Mouse (Mus musculus): ENCODE measurements around the gene Heatr9. TPM values are rescaled to one million over a fixed set of nuclear protein-coding genes. Genes with fewer than 3 reads are reported as not detected.

The Heatr9 gene
- total RNA-seq, 2 experiments from 2014 or later: not detected

- intact Hi-C loops (cut with DNase I): no loop called here
- DNase-seq (ENCODE audit: low spot score in 2 of 2): peak; percentile 53 to 70
Observed at GRCm38 (mm10) chr11:83534609-83535423, 12.8 kb upstream of the Heatr9 start.

DNA sequence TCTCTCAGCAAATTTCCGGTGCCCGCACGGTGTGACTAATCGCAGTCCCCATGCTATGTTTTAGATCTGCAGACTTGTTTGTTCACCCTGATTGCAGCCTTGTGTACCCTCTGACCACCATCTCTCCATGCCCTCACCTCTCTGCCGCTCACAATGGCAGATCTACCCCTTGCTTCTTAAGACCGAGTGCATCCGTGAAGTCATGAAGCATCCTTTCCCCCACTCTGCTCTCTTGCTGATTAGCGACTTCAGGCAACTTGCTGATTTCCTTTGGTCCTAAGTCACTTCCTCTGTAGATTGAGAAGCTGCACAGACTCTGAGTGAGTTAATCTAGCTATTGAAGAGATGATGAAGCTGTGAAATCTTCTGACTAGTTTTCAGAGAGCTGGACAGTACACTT is 12.2 kb upstream of the Heatr9 start:
- no peak for DNase-seq (ENCODE audit: low spot score in 2 of 2)
- intact Hi-C loops (cut with DNase I): no loop called here

DNA sequence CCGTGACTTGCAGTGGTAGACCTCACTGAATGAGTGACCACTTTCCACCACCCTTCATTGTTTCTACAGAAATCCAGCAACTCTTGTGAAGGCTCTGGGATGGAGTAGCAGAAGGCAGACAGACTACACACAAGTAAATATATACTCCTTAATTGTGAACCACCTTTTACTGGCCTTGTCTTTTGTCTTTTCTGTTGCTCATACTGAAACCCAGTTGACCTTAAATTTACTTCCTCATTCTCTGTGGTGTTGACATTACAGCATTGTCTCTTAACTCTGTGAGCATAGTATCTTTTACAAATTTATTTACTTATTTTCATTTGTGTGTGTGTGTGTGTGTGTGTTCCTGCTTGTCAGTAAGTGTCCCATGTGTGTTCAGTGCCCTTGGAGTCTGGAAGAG is 11.2 kb upstream of the Heatr9 start:
- no peak for DNase-seq (ENCODE audit: low spot score in 2 of 2)
- intact Hi-C loops (cut with DNase I): no loop called here

DNA sequence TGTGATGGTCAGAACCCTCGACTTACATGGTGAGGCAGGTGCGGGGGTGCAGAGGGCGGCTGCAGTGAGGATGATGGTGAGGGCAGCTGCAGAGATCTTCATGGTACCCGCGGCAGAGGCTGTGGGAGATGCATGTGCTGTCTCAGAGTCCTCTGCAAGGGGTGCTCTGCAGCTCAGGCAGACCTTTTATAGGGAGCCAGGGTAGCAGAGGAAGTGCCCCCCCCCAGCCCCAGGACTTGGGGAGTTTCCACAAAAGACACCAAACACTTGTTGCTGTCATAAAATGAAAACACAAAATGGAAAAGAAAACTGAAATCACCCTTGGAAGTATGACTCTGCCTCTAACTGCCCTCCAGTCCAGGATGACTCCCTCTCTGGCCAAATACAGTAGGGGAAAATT is 8.4 kb upstream of the Heatr9 start, which contains the start of gene Ccl5:
Ccl5 (minus strand) TSS at position 159 of the 400 bp plus-strand sequence.
- intact Hi-C loops (cut with DNase I): no loop called here
- DNase-seq (ENCODE audit: low spot score in 2 of 2): no peak

- intact Hi-C loops (cut with DNase I): no loop called here
- DNase-seq (ENCODE audit: low spot score in 2 of 2): peak; percentile 10 to 18
Observed at GRCm38 (mm10) chr11:83529024-83529423, 7.0 kb upstream of the Heatr9 start.

DNA sequence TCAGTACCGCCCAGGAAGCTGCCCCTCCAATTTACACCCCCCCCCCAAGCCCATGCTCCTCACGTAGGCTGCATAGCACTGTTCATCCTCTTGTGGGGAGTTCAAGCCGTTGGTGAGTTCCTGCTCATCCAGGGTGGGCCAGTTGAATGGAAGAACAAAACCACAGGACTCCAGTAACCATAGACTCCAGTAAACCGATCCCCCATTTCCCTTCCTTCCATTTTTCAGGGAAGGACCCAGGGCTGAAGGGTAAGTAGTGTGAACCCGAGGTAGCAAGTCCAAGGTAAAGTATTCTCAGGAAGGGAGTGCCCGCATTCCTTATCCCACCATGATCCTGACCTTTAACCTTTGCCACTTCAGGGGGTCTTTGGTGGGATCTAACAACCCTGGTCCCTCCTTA is 3.6 kb downstream of the Heatr9 start:
- DNase-seq (ENCODE audit: low spot score in 2 of 2): no peak
- intact Hi-C loops (cut with DNase I): no loop called here

DNA sequence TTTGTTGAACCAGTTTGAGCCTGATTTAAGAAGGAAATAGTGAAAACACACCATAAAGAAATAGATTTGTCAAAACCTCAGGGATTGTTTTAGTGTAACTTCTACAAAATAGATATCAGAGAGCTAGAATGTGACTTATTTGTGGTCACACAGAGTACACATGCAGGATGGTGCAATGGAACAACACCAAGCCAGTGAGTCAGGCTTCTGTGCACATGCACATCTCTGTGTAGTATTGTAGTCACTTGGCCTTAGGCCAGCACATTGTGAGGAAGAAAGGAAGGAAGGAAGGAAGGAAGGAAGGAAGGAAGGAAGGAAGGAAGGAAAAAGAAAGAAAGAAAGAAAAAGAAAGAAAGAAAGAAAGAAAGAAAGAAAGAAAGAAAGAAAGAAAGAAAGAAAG is 4.8 kb downstream of the Heatr9 start:
- no peak for DNase-seq (ENCODE audit: low spot score in 2 of 2)
- intact Hi-C loops (cut with DNase I): no loop called here

DNA sequence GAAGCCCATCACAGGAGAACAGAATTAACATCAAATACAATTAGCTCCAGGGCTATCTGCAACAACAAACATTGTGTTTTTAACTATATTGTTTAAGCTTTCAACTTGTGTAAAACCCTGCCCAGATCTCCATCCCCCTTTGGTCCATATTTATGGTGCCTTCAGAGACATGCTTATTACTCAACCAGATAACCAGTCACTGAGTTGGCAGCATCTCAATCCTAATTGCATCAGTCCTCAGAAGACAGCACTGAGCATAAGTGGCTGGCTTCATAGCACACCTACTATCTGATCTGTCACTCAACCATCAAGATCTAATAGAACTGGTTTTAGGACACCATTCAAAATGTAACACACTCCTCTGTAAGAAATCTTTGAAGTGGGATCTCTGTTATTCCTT is 12.5 kb downstream of the Heatr9 start:
- DNase-seq (ENCODE audit: low spot score in 2 of 2): no peak

DNA sequence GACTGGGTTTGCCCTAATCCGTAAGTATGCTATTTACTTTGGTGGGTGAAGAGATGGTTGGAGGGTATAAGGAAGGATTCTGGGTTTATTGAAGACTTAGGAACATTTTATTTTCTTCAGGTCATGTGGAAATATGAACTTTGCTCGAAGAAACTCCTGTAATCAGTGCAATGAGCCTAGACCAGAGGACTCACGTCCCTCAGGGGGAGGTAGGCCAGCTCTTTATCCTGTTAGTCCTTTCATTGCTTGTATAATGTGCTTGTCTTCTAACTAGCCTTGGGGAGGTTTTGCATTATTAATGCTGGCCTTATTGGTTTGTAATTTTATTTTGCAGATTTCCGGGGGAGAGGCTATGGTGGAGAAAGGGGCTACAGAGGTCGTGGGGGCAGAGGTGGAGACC is 17.7 kb downstream of the Heatr9 start:
- no peak for DNase-seq (ENCODE audit: low spot score in 2 of 2)
- intact Hi-C loops (cut with DNase I): no loop called here

More for the DNA sequence above, 12.5 kb downstream of the Heatr9 start:
- intact Hi-C loops (cut with DNase I): no loop called here

DNA sequence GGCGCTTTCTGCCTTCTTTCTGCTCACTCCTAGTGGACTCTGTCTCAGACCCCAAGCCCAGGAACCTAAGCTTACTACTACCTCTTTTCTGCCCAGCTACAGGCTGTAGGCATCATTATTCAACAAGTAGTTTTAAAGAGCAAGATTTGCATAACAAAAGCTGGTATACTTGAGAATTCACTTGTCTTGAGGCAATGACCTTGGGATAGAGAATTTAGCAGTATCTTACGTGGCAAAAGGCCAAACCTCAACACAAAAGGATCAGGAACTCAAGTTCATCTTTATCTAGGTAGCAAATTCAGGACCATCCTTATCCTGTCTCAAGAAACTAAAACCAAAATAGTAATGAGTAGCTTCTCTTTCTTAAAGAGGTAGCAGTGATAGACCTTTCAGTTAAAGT is 26.4 kb downstream of the Heatr9 start:
- DNase-seq (ENCODE audit: low spot score in 2 of 2): no peak
- intact Hi-C loops (cut with DNase I): no loop called here

GRCm38 (mm10) chr11:83491488-83491887 is 30.5 kb downstream of the Heatr9 start:
- no peak for DNase-seq (ENCODE audit: low spot score in 2 of 2)
- intact Hi-C loops (cut with DNase I): no loop called here

DNA sequence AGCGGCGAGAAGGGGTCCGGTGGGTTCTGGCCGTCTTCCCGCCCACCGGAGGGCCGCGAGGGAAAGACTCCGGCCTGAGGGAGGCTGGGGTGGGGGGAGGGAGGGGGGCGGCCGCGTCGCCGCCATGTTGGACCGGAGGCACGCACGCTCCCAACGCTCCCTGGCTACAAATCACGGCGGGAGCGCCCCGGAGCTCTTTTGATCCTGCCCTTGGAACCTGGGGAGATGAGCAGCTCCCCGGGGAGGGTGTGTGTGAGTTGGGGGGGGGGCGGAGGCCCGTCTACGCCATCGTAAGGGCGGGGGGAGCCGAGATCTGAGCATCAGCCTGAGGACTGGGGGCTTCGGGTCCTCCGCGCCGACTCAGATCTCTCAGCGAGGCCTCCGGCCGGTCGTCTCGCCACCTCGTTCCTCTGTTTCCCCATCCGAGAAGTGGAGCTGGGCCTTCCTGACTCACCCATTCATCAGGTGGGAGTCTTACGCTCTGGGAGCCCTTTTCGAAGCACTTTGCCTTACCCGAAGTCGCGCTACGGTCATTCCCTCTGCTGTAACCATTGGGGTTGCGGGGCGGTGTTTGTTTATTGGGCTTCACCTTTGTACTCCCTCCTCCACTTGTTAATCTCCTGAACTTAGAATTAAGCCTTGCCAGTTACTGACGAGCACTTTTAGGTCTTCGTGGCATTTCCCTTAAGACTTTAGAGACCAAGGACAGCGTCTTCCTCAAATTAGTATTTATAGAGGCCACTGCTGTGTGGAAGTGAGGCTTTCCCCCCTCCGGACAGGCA is 48.5 kb downstream of the Heatr9 start:
- no peak for DNase-seq (ENCODE audit: low spot score in 2 of 2)
- intact Hi-C loops (cut with DNase I): loop anchor here (1.0 kb wide), 1 partner anchor 33 kb away; no protein-coding TSS in a partner anchor

DNA sequence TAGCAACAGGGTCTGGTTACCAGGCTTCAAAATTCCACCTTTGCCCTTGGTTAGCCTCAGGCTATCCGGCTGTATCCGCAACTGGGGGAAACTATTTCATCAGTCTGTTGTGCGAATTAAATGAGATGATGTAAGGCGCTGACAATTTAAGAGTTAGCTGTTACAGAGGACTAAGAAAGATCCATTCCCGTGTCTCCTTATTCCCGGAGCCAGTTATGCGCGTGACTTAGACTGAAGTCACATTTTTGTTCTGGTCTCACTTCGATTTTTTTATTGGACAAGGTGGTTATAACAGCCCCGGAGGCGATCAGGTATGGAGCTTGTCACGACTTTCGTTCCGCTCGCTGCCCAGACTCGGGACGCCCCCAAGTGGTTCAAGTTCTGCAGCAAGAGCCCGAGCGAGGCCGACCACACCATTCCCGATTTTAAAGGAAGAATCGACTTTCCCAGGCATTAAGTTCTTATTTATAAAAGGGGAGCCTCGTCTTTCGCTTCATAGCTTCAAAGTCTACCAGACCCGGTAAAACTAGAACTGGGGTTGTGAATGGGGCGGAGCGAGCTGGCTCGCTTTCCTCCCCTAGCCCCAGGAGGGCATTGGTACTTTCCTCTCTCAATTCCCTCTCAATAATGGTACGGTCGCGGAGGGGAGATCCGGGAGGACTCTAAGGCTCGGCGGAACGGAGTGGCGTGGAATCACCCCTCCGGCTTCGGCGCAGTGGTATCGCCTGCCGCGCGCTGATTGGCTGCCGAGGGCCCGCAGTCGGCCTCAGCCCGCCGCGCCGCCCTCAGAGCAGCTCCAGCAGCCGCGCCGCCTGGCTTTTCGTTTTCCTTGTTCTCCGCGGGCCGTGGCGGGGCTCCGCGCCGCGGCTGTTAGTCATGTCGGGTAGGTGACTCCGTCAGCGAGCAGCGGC is 49.4 kb downstream of the Heatr9 start, which contains the start of gene Taf15:
Taf15 (plus strand) TSS at position 763 of the 911 bp plus-strand sequence.
- intact Hi-C loops (cut with DNase I): loop anchor here (1.0 kb wide), 1 partner anchor 32 kb away; no protein-coding TSS in a partner anchor
- peak; percentile 99 to 100 for DNase-seq (ENCODE audit: low spot score in 2 of 2)

DNA sequence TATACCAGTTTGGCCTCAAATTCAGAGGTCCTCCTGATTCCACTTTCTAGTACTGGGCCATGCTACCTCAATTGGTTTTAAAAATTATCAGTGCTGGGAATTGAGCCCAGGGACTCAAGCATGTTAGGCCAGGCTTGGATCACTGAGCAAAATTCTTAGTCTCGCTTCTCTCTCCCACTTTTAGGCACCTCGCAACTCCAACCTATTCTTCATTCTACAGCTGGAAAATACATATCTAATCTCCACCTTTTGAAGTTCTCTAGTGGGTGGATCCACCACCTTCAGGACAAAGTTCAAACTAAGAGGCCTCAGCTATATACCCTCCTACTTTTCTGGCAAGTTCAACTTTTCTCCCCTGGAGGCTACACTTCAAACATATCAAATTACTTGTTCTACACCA is 50.2 kb downstream of the Heatr9 start:
- DNase-seq (ENCODE audit: low spot score in 2 of 2): no peak
- intact Hi-C loops (cut with DNase I): no loop called here

DNA sequence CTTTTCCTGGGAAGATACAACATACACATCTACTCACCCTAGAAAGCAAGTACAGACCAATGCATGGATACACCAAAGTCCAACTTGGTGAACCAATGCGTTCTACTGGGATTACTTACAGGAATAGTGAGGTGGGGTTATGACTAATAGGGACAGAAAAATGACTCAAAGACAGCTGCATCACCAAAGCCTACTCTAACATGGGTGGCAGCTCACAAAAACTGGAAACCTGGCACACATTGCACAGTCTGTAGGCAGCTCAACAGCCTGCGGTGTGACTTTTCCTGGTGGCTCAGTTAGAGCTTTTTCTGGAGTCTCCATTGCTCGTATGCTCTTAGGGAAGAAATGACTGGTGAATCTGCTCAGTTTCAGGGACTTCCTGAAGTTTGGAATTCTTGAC is 53.2 kb downstream of the Heatr9 start:
- intact Hi-C loops (cut with DNase I): no loop called here
- no peak for DNase-seq (ENCODE audit: low spot score in 2 of 2)

DNA sequence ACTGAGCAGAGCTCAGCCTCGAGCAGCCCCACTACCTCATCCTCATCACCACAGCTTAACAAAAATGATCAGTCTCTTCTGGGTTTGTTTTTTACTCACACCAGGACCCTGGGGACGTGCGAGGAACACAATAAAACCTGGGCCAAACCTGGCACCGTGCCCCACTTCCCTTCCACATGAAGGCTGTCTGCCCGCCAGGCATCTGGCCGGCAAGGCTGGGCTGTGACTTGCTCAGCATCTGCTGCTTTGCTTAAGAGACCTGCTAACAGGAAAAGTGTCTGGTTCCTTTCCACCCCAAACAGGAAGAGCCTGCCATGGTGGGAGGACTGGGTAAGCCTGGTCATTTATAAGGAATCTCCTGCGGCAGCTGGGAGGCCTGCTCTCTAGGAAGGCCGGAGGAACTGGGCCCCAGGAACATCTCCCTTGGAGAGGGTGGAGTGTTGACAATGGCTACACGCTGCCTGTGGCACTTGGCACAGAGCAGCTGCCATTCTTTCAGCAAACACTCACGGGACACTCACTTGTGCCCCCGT is 54.8 kb downstream of the Heatr9 start:
- DNase-seq (ENCODE audit: low spot score in 2 of 2): no peak
- intact Hi-C loops (cut with DNase I): no loop called here

GRCm38 (mm10) chr11:83465976-83466375 is 56.0 kb downstream of the Heatr9 start:
- DNase-seq (ENCODE audit: low spot score in 2 of 2): no peak
- intact Hi-C loops (cut with DNase I): no loop called here

DNA sequence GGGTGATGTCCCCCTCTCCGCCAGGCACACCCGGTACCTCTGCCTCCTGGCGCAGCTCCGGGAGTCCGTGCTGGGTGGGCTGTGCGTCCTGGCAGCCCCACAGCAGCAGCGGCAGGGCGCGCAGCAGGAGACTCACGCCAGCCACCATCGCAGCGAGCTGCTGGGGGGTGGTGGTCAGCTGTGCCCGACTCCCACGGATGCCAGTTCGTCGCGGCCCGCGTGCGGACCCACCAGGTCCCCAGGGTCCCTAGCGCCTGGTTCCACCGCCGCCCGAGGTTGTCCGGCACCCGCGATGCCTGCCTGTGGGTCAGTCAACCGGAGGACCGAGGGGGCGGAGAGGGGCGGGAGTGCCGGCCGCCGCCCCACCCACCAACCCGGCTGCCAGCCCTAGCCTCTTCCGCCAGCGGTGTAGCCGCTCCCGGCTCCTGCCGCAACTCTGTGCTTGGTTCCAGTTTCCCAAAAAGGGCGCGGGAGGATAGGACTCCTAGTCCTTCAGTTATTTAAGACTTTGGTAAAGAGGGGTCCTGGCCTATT is 59.2 kb downstream of the Heatr9 start, which contains the start of gene Mmp28:
Mmp28 (minus strand) TSS at position 361 of the 534 bp plus-strand sequence.
- intact Hi-C loops (cut with DNase I): no loop called here
- DNase-seq (ENCODE audit: low spot score in 2 of 2): peak in 1 of 2 experiments; percentile 29

Data from left cerebral cortex, postnatal 36 days (tissue).